Mouse (Mus musculus): Measurements from ENCODE around the gene Strap. TPM values are rescaled to one million over a fixed set of nuclear protein-coding genes. Genes with fewer than 3 reads are reported as not detected.

Strap gene
- polyA plus RNA-seq, 1 experiment: 44.5 TPM

DNA sequence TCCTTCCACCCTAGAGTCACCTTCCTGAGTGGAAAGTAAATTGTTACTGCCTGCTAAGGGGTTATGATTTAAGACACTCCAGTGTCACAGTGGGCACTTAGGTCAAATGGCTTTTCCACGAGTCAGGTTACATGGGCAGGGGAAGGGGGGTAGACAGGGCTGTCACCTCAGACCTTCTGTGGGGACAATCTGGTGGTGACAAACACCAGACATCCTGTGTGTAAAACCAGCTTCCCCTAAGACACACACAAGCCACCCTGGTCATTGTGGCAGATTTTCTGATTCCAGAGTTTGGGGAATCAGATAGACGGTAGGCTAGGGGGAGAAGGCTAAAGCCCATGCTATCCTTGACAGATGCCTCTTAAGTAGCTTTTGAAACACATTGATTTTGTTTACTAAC is 60.6 kb downstream of the Strap start:
- TF ChIP-seq GATA1 (IDR thresholded peaks at IDR 0.05; ENCODE audit: low read length): no peak

DNA sequence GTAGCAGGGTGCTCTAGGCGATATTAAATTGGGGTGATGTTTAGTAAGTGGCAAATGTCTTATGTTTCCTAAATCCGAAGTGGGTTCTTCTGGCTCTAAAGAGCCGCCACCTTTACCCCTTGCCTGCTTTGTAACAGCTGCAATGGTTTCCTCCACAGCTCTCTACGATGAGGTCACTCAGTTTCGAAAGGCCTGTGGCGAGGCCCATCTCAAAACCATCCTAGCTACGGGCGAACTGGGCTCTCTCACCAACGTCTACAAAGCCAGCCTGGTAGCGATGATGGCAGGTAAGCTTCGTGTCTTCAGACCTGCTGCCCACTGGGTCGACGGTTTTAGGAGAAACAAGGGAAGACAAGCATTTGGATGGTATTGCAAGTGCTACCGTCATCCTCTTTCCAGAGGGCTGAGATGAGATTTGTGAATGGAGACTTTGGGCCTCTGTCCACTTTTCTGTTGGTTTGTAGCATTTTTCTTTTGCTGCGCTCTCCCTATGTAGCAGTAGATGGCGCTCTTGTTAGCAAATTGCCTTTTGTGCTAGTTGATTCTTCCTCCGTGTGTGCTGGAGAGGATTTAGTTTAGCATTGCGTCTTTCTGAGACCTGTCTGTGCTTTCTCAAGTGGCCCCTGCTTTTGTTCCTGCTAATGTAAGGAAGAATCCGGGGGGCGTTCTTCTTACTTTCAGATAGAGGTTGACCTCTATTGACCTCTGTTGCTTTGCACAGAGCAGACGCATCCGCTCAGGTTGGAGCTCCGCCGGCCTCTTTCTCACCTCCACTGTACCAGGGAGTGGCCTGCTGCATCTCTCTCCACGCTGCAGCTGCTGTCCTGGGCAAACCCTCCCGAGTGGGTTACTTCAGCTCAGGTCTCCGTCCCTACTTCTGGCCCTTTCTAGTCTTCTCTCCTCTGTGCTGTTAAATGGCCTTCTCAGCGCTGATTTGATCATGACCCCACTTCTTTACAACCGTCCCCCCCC is 62.0 kb downstream of the Strap start:
- TF ChIP-seq GATA1 (IDR thresholded peaks at IDR 0.05; ENCODE audit: low read length): no peak

DNA sequence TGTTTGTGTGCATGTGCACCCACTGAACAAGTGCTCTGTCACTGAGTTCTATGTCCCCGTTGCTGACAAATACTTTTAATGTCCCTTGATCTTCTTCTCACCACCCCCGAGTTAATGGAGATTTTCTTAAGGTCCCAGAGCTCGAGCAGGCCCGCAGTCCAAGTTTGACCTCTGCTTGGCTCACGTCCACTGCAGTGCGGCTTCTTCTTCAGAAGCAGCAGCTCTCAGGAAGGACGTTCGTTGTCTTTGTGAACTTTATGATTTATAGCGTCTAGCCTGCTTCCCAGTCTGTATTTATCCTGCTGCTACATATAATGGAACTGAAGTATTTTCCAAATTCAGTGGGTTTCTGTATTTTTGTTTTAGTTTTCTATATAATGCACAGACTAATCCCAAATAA is 64.4 kb downstream of the Strap start:
- TF ChIP-seq GATA1 (IDR thresholded peaks at IDR 0.05; ENCODE audit: low read length): no peak

Other genes starting within 250 kb of the Strap start
- gene Eps8, start 80.2 kb upstream of the Strap start, polyA plus RNA-seq (2012): not detected in 2 replicates
- gene Dera, start 19.5 kb downstream of the Strap start, polyA plus RNA-seq (2012): 28.9 and 33.3 TPM in 2 replicates